Mouse (Mus musculus): ENCODE results near the gene Alkbh4. TPM values are rescaled to one million over a fixed set of nuclear protein-coding genes. Genes with fewer than 3 reads are reported as not detected.
"Not testable (repeated sequence)": the region's sequence is repeated elsewhere in the genome, so short reads cannot be mapped to it uniquely, and the experiment has no call there.

The Alkbh4 gene
- polyA plus RNA-seq, 1 experiment: 6.7 TPM

DNA sequence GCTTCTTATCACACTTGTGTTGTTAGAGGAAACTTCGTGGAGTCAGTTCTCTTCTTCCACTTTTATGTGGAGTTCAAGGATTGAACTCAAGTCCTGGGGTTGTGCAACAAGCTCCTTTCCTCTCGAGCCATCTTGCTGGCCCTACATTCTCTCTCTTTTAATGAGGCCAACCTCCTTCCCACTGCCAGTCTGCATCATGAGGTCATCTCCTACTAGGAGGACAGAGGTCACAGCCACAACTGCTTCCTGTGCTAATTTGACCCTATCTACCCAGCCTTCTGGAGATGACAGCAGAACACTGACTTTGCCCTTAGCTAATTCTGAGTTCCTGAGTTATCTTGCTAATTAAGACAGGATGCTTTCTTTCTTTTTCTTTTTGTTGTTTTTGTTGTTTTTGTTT, 27.5 kb upstream of the Alkbh4 start:
- TF ChIP-seq TCF12 (IDR thresholded peaks at IDR 0.05; ENCODE audit: insufficient read depth, poor library complexity, severe bottlenecking): no peak
- TF ChIP-seq TCF3 (IDR thresholded peaks at IDR 0.05; ENCODE audit: insufficient read length, low read depth): no peak
- no peak for TF ChIP-seq CEBPB (IDR thresholded peaks at IDR 0.05; ENCODE audit: insufficient read depth, poor library complexity, severe bottlenecking)
- no peak for TF ChIP-seq POLR2AphosphoS2 (IDR thresholded peaks at IDR 0.05; ENCODE audit: insufficient read length, low read depth)
- no peak for TF ChIP-seq E2F4 (IDR thresholded peaks at IDR 0.05; ENCODE audit: insufficient read depth)
- no peak for TF ChIP-seq MYOG (IDR thresholded peaks at IDR 0.05; ENCODE audit: control insufficient read depth in 1 of 3, insufficient read depth in 1 of 3, insufficient read length in 2 of 3, low read depth in 2 of 3)
- no peak for TF ChIP-seq REST (IDR thresholded peaks at IDR 0.05; ENCODE audit: insufficient read depth, insufficient read length)
- TF ChIP-seq MAX (IDR thresholded peaks at IDR 0.05; ENCODE audit: low read depth): no peak
- TF ChIP-seq POLR2A (IDR thresholded peaks at IDR 0.05; ENCODE audit: insufficient read length, low read depth): no peak
- no peak for TF ChIP-seq USF1 (IDR thresholded peaks at IDR 0.05; ENCODE audit: low read depth)
- TF ChIP-seq MYOD1 (IDR thresholded peaks at IDR 0.05; ENCODE audit: control insufficient read depth in 1 of 3, insufficient read length in 2 of 3, low read depth in 2 of 3): no peak
- TF ChIP-seq SRF (IDR thresholded peaks at IDR 0.05; ENCODE audit: control insufficient read depth, insufficient read length, low read depth): no peak
- peaks cover 10% of the 10 kb centered on the region for H3K36me3 ChIP-seq (ENCODE audit: control insufficient read depth, insufficient read depth)
- no peaks in the 10 kb centered on the region for H3K27me3 ChIP-seq (ENCODE audit: control insufficient read depth, insufficient read depth, insufficient read length)
- H3K4me2 ChIP-seq (ENCODE audit: low read depth): no peak overlapping the region
- no peak overlapping the region for H3K4me3 ChIP-seq
- no peak overlapping the region for H3ac ChIP-seq (ENCODE audit: control insufficient read depth, insufficient read length)
- no peaks in the 10 kb centered on the region for H3K79me2 ChIP-seq (ENCODE audit: control insufficient read depth, insufficient read depth)

DNA sequence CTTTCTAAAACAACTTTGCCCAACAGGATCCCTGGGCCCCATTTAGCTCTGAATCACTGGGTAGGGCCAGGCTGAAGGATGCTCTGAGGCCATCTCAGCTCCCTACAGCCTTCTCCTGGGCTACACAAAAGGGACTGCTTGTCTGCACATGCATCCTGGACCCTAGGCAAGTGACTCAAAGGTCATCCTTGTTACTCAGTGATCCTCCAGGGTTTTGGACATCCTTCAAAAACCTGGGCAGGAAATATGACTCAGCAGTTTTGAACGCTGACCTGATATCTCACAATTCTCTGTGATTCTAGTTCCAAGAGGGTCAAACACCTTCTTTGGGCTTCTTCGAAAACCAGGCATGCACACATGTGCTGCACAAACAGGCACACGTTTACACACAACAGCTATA, 26.9 kb upstream of the Alkbh4 start:
- H3ac ChIP-seq (ENCODE audit: control insufficient read depth, insufficient read length): no peak overlapping the region
- no peak overlapping the region for H3K4me2 ChIP-seq (ENCODE audit: low read depth)
- H3K36me3 ChIP-seq (ENCODE audit: control insufficient read depth, insufficient read depth): peaks cover 5% of the 10 kb centered on the region
- H3K4me3 ChIP-seq: no peak overlapping the region
- H3K27me3 ChIP-seq (ENCODE audit: control insufficient read depth, insufficient read depth, insufficient read length): no peaks in the 10 kb centered on the region
- TF ChIP-seq POLR2AphosphoS2 (IDR thresholded peaks at IDR 0.05; ENCODE audit: insufficient read length, low read depth) (no peak), USF1 (IDR thresholded peaks at IDR 0.05; ENCODE audit: low read depth) (no peak), CEBPB (IDR thresholded peaks at IDR 0.05; ENCODE audit: insufficient read depth, poor library complexity, severe bottlenecking) (no peak), TCF3 (IDR thresholded peaks at IDR 0.05; ENCODE audit: insufficient read length, low read depth) (no peak), MAX (IDR thresholded peaks at IDR 0.05; ENCODE audit: low read depth) (no peak), MYOD1 (IDR thresholded peaks at IDR 0.05; ENCODE audit: control insufficient read depth in 1 of 3, insufficient read length in 2 of 3, low read depth in 2 of 3) (no peak), POLR2A (IDR thresholded peaks at IDR 0.05; ENCODE audit: insufficient read length, low read depth) (no peak), E2F4 (IDR thresholded peaks at IDR 0.05; ENCODE audit: insufficient read depth) (no peak), SRF (IDR thresholded peaks at IDR 0.05; ENCODE audit: control insufficient read depth, insufficient read length, low read depth) (no peak), TCF12 (IDR thresholded peaks at IDR 0.05; ENCODE audit: insufficient read depth, poor library complexity, severe bottlenecking) (no peak), MYOG (IDR thresholded peaks at IDR 0.05; ENCODE audit: control insufficient read depth in 1 of 3, insufficient read depth in 1 of 3, insufficient read length in 2 of 3, low read depth in 2 of 3) (no peak), REST (IDR thresholded peaks at IDR 0.05; ENCODE audit: insufficient read depth, insufficient read length) (no peak)
- H3K79me2 ChIP-seq (ENCODE audit: control insufficient read depth, insufficient read depth): no peaks in the 10 kb centered on the region

DNA sequence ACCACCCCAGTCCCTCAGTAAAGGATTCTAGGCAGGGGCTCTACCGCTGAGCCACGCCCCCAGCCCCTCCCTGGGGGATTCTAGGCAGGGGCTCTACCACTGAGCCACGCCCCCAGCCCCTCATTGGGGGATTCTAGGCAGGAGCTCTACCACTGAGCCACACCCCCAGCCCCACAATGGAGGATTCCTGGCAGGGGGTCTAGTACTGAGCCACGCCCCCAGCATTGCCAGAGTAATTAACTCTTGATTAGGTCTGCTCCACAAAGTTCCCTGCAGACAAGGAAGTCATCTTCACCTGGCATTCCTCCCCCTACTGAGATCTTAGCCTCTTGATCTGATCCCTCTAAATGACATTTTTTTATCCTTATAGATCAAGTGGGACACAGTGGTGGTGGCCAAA, 22.4 kb upstream of the Alkbh4 start:
- not testable (repeated sequence) for H3K27me3 ChIP-seq (ENCODE audit: control insufficient read depth, insufficient read depth, insufficient read length); H3K4me2 ChIP-seq (ENCODE audit: low read depth); H3K36me3 ChIP-seq (ENCODE audit: control insufficient read depth, insufficient read depth); H3K4me3 ChIP-seq; H3ac ChIP-seq (ENCODE audit: control insufficient read depth, insufficient read length)
- peaks cover 19% of the 10 kb centered on the region for H3K79me2 ChIP-seq (ENCODE audit: control insufficient read depth, insufficient read depth)

DNA sequence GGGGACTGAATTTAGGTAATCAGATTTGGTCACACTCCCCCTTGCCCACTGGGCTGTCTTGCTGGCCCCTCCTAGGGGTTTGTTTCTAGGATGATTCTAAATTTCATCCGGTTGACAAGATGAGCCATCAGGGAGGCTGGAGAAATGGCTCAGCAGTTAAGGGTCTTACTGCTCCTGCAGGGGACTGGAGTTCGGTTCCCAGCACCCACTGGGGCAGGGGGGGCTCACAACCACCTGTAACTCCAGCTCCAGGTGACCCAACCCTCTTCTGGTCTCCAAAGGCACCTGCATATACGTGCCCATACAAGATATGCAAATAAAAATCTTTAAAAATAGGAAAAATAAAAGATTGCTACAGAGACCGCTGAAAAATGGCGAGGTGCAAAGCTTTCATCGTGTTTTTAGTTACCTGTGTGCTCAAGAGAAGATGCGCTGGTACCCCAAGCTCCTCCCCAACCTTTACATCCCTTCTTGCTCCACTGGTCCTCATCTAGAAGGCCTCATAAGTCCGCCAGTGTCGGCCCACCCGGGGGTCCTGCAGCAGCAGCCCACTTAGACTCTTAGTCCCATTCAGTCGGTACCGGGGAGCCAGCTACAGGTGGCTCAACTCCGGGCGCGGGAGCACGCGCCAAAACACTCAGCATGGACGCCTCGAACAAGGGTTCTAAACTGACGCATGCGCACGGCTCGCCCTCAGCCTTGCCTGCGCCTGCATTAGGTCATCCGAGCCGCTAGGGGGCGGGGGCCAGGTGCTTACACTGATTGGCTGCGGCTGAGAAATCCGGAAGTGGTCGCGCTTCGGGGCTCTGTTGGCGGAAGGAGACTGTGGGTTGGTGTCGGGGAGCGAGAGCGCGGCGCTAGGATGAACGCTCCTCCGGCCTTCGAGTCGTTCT, 19.8 kb upstream of the Alkbh4 start, which contains the start of gene Polr2j:
Polr2j (plus strand) TSS at position 741 of the 893 bp plus-strand sequence.
- H3K36me3 ChIP-seq (ENCODE audit: control insufficient read depth, insufficient read depth): no peaks in the 10 kb centered on the region
- peak within 1 kb of the TSS; percentile 97 for H3K4me2 ChIP-seq (ENCODE audit: low read depth)
- H3K4me3 ChIP-seq: peak within 1 kb of the TSS; percentile 68
- no peak for TF ChIP-seq USF1 (IDR thresholded peaks at IDR 0.05; ENCODE audit: low read depth)
- no peak for TF ChIP-seq TCF3 (IDR thresholded peaks at IDR 0.05; ENCODE audit: insufficient read length, low read depth)
- no peak for TF ChIP-seq E2F4 (IDR thresholded peaks at IDR 0.05; ENCODE audit: insufficient read depth)
- peak; percentile 88 for TF ChIP-seq POLR2A (IDR thresholded peaks at IDR 0.05; ENCODE audit: insufficient read length, low read depth)
- no peak for TF ChIP-seq TCF12 (IDR thresholded peaks at IDR 0.05; ENCODE audit: insufficient read depth, poor library complexity, severe bottlenecking)
- TF ChIP-seq MYOG (IDR thresholded peaks at IDR 0.05; ENCODE audit: control insufficient read depth in 1 of 3, insufficient read depth in 1 of 3, insufficient read length in 2 of 3, low read depth in 2 of 3): peak in 1 of 3 experiments; percentile 35
- TF ChIP-seq SRF (IDR thresholded peaks at IDR 0.05; ENCODE audit: control insufficient read depth, insufficient read length, low read depth): no peak
- peak; percentile 91 for TF ChIP-seq POLR2AphosphoS2 (IDR thresholded peaks at IDR 0.05; ENCODE audit: insufficient read length, low read depth)
- no peak for TF ChIP-seq REST (IDR thresholded peaks at IDR 0.05; ENCODE audit: insufficient read depth, insufficient read length)
- TF ChIP-seq CEBPB (IDR thresholded peaks at IDR 0.05; ENCODE audit: insufficient read depth, poor library complexity, severe bottlenecking): no peak
- no peak for TF ChIP-seq MAX (IDR thresholded peaks at IDR 0.05; ENCODE audit: low read depth)
- TF ChIP-seq MYOD1 (IDR thresholded peaks at IDR 0.05; ENCODE audit: control insufficient read depth in 1 of 3, insufficient read length in 2 of 3, low read depth in 2 of 3): peak in 1 of 3 experiments; percentile 32
- peaks cover 29% of the 10 kb centered on the region for H3K79me2 ChIP-seq (ENCODE audit: control insufficient read depth, insufficient read depth)
- no peaks in the 10 kb centered on the region for H3K27me3 ChIP-seq (ENCODE audit: control insufficient read depth, insufficient read depth, insufficient read length)
- peak within 1 kb of the TSS; percentile 14 for H3ac ChIP-seq (ENCODE audit: control insufficient read depth, insufficient read length)

Data from myocyte (in vitro differentiated cells).